Mouse (Mus musculus): ENCODE measurements around the gene Mgarp.
A peak's percentile ranks its signal among the peaks of the same experiment; 100 is the strongest.
"Not testable (repeated sequence)": the region's sequence is repeated elsewhere in the genome, so short reads cannot be mapped to it uniquely, and the experiment has no call there.

Mgarp gene

DNA sequence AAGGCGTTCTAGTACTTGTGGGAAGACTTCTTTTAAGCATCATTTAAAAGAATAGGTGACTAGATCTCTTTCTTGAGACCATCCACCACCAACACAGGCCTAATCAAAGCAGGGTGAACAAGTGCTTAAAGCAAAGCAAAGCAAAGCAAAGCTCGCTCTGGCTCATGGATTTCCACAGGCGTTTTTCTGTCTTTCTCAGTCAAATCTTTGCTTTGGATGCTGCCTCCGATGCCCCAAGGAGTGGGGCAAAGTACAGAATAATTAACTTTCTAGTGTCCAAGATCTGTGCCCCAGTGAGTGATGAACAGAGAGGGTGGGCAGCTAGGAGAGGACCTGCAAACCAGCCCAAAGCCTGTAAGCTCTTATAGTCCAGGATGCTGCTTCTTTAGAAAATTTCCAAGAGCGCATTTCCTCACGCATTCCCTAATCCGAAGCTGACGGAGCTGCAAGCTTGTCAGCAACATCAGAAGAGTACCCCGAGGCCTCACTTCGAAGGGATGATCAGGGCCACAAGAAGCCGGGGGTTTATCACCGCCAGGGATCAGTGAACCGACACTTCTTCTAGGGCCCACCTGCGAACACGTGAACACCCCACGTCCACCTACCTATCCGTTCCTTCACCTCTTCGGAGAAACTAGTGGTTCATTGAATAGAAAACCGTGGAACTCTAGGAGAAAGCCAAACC, 935 bp downstream of the Mgarp start:
- DNase-seq: no peak

DNA sequence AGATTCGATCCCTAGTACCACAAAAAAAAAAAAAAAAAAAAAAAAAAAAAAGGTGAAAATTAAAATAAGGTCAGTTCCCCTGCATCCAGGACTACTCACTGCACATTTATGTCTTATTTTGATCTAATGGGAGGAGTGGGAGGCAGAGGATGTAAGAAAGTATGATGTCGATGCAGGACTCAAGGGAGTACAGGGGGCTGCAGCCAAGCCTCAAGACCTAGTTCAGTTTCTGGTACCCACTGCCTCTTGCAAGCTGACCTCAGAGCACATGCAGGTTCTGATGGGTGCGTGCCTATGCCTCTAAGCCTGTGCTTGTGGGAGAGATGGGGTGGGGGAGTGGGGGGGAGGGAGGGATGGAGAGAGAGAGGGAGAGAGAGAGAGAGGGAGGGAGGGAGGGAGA, 1.7 kb downstream of the Mgarp start:
- no peak for DNase-seq

DNA sequence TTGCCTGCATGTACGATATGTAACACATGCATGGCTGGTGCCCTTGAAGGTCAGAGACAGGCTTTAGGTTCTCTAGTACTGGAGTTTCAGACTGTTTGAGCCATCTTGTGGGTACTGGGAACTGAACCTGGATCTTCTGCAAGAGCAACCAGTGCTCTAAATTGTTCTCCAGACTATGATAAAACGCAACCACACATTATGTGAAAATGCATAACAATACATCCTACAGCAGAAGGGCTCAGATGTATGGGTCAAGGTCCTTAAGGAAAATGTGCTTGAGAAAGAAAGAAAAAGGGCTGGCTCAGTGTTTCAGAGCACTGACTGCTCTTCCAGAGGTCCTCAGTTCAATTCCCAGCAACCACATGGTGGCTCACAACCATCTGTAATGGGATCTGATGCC, 2.9 kb downstream of the Mgarp start:
- no peak for DNase-seq

DNA sequence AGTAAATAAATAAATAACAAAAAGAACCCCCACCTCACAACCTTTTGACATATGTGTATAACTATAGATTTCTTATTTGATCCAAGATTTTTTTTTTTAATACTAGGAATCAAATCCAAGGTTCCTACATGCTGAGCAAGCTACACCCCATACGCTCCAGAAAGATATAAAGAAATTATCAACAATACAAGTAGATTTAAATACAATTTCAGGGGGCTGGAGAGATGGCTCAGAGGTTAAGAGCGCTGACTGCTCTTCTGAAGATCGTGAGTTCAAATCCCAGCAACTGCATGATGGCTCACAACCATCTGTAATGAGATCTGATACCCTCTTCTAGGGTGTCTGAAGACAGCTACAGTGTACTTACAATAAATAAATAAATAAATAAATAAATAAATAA, 3.5 kb downstream of the Mgarp start:
- DNase-seq: not testable (repeated sequence)

DNA sequence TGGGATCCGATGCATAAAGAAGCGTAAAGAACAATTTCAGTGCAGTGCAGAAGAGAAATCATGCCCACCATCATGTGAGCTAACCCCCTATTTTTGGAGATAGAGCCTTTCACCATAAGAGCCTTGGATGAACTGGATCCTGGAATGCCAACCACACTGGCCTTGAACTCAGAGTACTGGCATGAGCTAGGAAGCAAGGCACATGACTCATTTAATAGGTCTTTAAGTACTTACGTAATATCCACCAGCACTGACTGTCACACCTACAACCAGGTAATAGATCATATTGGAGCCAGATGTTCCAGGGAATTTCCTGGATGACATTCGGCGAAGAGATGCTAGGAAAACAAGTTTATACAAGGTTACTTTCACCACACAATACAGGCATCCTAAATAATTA, 4.9 kb downstream of the Mgarp start:
- no peak for DNase-seq

DNA sequence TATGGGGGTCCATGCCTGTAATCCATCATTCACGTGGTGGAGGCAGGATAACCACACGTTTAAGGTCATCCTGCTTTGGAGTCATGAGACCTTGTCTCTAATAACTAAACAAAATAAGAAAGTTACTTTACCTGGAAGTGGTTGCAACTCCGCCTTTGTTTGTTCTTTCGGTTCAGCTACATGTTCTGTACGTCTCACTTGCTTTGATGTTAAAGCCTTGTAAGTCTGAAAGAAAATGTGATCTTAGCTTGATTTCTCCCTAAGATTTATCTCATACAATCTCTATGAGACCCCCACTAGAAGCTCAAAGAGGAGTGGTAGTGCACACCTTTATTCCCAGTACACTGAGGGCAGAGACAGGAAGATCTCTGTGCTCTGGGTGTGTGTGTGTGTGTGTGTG, 5.4 kb downstream of the Mgarp start:
- DNase-seq: no peak

DNA sequence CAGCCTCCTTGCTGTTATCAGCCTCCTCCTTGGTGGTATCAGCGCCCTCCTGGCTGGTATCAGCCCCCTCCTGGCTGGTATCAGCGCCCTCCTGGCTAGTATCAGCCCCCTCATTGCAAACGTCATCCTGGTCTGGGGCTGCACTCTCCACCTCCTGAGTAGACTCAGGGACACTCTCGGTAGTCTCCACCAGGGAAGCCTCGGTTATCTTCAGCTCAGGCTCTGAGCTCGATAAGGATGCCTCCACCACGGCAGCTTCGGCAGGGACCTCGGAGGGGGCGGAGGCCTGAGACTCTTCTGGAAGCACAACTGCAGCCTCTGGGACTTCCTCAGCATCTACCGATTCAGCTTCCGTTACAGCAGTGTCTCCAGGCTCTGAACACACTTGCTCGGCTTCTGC, 7.6 kb downstream of the Mgarp start:
- no peak for DNase-seq

DNA sequence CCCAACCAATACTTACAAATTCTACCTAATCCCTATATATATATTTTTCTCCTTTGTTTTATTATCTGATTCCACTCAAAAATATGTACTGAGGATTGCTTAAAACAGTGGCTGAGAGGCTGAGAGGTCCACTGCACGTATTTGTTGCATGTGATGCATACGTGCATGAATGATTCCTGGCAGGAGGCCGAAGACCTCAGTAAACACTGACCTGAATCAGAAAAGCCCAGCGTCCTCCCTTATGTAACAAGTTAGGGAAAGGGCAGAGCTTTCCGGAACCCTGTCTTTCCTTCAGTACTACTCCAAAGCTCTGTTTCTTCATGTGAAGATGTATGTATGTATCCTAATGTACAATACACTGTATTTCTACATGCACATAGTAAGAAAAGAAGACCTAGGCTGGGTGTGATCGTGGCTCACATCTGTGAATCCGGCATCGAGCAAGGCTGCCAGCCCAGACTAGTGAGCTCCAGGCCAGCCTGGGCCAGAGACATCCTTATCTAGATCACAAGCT, 8.6 kb downstream of the Mgarp start:
- peak; percentile 39 for DNase-seq

DNA sequence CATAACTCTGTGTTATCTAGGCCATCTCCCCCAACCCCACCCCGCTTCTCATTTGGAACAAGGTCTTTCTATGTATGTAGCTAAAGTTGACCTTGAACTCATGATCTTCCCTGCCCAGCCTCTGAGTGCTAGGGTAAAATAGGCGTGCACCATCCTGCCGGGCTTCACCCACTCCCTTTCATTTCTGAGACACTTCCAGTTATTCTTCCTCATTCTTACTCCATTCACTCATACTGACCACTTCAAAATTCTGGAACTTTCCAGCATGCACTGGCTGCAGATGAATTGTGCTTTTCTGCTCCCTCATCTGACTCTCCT, 9.4 kb downstream of the Mgarp start:
- no peak for DNase-seq

DNA sequence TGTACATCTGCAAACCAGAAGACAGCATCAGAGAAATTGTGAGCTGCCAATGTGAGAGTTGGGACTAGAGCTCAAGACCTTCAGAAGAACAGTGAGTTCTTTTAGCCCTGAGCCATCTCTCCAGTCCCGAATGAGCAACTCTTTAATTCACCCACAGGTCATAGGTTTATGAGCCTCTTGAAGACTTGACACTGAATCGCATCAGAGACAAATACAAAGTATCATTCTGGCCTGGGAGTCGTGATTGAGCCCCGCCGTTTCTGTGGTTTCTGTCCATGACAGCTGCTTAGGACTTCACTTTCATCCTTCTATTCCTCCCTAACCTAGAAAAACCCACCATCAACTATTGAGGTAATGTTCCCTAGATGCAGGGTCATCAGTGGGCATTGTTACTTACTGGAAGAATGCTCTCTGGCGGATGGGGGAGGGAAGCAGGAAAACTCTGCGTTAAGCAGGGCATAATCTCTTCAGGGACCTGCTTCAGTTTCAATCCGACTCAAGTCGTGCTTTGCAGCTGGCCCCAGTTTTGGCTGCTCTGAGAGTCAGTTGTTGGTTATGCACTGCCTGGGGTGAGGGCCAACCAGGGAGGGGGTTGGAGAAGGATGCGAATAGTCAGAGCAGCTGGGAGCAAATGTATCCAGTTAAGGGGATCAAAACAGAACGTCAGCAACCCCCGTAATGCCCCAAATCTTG, 10.0 kb downstream of the Mgarp start:
- no peak for DNase-seq

DNA sequence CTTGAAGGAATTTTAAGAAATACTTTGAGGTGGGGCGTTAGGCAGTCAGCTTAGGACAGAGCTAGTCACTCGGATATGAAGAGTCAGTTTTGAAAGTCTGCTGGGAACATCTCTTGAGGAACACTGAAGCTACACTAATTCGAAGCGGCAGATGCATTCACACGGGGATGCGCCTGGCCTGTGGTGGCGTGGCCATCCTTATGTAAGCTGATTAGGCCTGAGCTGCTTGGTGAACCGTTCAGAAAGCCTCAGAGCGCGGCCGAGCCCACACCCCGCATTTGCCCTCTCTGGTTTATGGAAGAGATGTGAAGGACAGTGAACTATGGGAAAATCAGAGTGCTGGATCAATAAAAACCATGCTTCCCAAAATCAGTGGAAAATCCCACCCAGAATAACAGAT, 13.1 kb downstream of the Mgarp start:
- peak; percentile 57 for DNase-seq

DNA sequence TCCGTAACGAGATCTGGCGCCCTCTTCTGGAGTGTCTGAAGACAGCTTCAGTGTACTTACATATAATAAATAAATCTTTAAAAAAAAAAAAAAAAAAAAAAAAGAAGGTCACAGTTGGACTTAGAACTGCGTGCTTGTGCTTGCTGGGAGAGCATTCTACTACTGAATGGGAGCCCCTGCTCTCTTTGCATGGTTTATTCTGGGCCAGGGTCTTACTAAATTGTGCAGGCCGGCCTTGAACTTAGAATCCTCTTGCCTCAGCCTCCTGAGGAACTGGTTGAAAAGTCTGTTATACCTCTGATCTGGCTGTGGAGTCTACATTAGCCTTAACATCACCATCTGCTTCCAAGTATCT, 15.9 kb downstream of the Mgarp start:
- no peak for DNase-seq

DNA sequence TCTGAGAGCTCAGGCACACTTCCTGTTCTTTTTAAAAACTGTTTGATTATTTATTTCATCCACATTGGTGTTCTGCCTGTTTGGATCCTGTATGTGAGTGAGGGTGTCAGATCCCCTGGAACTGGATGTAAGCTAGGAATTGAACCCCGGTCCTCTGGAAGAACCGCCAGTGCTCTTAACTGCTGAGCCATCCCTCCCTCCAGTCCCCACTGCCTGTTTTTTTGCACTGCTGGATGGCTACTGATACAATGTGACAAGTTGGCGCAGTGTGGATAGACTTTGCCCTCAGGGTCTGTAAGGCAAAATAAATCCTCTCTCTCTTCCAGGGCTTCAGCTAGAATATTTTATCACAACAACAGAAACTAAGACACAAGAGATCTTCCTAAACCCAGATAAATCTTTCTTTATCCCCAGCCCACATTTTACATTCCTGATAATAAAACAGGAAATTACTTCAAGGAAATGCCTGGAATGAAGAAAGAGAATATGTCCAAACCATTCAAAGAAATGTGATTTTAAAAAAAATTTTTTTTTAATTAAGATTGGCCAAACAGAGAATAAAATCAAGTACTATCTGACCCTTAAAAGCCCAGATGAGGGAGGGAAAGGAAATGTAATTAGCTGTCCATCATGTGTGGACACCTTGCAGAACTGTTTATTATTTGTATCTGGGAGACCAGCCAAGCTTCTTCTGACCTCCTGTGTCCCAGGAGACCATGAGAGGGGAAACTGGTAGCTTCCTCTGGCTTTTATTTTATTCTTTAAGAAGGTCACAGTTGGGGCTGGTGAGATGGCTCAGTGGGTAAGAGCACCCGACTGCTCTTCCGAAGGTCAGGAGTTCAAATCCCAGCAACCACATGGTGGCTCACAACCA, 16.5 kb downstream of the Mgarp start:
- no peak for DNase-seq

DNA sequence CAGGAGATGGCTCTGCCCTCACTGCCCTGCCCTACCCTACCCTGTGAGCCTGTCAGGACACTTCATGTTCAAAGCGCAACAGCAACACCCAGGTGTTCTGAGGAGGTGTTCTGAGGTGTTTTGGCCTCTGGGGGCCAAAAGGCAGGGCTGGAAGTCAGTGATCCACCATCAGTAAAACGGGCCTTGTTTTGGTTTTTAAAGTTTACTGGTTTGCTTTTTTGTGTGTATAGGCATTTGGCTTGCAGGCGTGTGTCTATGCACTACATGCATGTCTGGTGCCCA, 17.9 kb downstream of the Mgarp start:
- DNase-seq: no peak

DNA sequence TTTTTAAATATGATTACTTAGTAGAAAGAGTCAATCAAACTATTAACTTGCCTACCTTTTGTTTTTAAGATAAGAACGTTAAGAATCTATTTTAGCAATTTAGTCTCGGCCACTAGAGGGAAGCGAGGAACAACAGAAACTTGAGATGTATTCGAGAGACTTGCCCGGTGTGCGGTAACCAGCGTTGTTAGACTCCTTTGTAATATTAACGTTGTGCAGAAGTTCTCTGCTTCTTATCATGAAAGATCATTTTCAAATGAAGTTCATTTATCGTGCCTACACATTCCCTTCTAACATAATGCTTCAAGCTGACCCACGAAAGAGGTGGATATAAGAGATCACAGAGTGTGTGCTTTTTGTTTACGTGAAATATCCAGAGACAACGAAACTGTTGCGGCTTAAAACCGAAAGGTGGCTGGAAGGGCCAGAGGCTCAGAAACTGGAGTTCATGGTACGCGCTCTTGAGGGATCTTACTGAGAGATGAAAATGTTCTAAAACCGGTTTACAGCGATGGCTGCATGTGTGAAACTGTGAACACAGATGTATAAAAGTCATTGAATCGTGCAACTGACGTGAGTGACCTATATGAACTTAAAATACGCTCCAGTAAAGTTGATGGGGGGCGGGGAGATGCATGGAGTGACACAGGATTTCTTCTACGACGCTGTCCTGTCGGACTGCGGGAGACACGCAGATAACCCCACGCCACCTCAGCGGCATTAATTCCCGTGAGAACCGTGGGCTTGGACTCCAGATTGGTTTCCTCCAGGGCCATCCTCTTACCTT, 18.5 kb downstream of the Mgarp start:
- no peak for DNase-seq

DNA sequence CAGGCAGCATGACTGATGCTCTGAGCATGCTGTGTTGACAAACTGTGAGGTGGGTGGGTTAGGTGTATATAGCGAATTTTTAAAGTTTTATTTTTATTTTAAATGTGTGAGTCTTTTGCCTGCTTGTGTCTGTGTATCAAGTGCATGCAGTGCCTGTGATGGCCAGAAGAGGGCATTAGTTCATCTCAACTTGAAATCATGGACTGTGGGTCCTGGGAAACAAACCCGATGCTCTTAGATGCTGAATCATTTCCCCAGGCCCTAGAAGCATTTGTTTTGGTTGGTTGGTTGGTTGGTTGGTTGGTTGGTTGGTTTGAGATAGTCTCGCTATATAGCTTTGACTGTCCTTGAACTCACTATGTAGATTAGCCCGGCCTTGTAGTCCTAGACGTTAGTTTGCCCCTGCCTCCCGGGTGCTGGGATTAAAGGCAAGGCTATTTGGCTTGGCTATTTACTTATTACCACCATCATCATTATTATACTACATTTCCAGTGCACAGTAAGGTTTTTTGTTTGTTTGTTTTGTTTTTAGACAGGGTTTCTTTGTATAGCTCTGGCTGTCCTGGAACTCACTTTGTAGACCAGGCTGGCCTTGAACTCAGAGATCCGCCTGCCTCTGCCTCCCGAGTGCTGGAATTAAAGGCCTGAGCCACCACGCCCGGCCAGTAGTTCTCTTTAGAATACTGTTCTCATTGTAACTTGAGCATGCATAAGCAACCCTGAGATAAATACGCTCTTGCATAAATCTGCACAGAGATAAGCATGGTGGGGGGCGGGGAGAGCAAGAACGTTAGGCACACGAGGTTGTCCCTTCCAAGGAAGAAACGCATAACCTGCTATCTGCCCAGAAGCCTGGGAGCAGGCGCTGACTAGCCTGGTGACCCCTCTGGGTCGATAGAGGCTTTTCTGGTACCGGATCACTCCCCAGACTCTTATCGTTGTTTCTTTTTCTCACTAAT, 21.0 kb downstream of the Mgarp start:
- DNase-seq: peak; percentile 44

DNA sequence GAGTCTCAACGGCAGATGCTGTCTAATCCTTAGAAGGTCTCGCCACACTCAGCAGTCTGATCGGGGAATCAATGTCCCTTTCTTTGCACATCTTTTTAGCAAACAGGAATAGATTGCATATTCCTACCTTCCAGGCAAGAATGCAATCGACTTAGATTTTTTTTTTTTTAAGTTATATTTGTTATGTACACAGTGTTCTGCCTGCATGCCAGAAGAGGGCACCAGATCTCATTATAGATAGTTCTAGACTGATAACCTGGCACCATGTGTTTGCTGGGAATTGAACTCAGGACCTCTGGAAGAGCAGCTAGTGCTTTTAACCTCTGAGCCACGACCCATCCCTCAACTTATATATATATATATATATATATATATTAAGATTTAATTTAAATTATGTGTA, 23.0 kb downstream of the Mgarp start:
- no peak for DNase-seq

DNA sequence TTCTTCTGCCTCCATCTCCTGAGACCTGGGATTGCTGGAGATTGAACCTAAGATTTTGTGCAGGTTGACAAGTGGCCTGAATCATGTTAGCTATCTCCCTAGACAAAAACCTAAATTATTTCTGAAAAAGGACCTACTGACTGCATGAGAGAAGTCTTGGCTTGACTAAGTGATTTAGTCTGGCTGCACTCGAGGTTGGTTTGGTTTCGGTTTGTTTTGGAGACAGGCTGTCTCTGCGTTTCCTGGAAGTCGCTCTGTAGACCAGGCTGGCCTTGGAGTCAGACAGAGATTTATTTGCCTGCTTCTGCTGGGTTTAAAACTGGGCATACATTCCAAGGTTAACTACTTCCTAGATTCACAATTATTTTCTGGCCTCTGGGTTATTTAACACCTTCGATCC, 23.7 kb downstream of the Mgarp start:
- no peak for DNase-seq

DNA sequence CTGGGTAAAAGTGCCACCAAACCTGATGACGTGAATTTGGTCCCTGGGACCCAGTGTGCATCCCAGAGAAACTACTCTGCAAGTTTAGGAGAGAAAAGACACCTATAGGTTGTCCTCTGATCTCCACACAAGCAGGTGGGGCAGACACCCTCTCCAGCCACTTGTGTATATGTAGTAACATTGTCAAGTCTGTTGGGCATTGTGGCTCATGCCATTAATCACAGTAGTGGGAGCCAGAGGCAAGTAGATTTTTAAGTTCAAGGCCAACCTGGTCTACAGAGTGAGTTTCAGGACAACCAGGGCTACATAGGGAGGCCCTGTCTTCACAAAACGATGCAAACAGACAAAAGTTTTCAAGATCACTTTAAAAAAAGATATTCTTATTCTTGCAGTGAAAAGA, 24.7 kb downstream of the Mgarp start:
- no peak for DNase-seq

DNA sequence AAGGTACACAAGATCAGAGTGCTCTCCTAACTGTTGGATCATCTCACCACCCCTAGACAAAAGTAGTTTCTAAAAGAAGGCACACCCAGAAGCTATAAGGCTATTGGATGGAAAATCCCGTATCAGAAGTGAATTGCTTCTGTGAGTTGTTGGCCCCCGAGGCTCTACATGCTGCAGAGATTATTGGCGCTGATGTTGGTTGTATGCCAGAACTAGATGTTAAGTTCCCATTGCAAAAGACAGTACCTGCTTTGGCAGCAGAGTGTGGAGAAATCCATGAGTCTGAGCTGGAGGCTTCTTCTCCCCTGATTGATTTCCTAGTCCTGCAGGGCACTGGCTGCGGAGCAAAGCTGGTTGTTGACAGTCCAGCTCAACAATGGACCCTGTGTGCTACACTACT, 28.5 kb downstream of the Mgarp start:
- no peak for DNase-seq

DNA sequence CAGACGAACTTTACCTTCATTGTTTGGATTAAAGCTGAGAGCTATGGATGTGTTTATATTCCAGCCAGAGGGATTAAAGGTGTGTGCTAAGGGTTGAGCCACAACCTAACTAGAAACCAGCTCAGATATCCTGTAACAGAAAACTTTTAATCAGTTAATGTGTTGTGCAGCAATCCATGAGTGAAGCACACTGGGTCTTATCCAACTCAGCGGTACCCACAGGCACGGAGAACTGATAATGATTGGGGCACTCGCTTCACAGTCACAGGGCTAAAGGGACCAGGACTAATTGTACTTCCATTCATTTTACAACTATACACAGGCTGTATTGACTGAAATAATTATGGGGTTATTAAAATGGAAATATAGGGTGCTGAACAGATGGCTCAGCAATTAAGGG, 29.6 kb downstream of the Mgarp start:
- DNase-seq: no peak

DNA sequence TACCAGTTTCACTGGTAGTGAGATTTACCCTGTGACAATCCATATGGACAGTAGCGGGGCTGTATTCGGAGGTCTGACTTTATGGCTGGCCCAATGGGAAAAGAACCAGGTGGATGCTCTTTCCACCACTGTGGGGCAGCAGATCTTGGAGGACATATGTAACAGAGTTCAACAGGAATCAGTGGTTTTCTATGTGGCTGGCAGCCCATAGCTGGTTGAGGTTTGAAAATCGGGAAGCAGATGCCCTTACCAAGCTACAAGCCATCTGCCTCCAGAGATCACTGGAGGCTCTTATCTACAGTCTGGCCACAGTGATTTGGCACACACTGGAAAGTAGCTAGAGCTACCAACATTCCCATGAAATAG, 31.0 kb downstream of the Mgarp start:
- DNase-seq: no peak

Data from cerebellum, adult 11 months (tissue).